Mouse (Mus musculus): ENCODE data around the gene Gjb5.

The Gjb5 gene

GRCm38 (mm10) chr4:127358018-127358417 lies at the start of gene Gjb5:
TSS of gene Gjb5 (minus strand) at chr4:127358181.
- Histone ChIP-seq H3K27me3 (ENCODE audit: control insufficient read depth, insufficient read depth, low read length, poor library complexity, severe bottlenecking) (no peaks in the 10 kb centered on the region), H3K36me3 (ENCODE audit: control insufficient read depth, insufficient read depth, low read length, poor library complexity, severe bottlenecking) (no peaks in the 10 kb centered on the region)
- DNase-seq (ENCODE audit: low read depth, low spot score) = no peak

GRCm38 (mm10) chr4:127402614-127403013 lies 44.6 kb upstream of the Gjb5 start:
- Histone ChIP-seq H3K36me3 (ENCODE audit: control insufficient read depth, insufficient read depth, low read length, poor library complexity, severe bottlenecking) (no peaks in the 10 kb centered on the region), H3K27me3 (ENCODE audit: control insufficient read depth, insufficient read depth, low read length, poor library complexity, severe bottlenecking) (no peaks in the 10 kb centered on the region)
- DNase-seq (ENCODE audit: low read depth, low spot score) = no peak

GRCm38 (mm10) chr4:127402166-127402565 lies 44.2 kb upstream of the Gjb5 start:
- no peaks in the 10 kb centered on the region for H3K27me3 ChIP-seq (ENCODE audit: control insufficient read depth, insufficient read depth, low read length, poor library complexity, severe bottlenecking)
- H3K36me3 ChIP-seq (ENCODE audit: control insufficient read depth, insufficient read depth, low read length, poor library complexity, severe bottlenecking) = no peaks in the 10 kb centered on the region
- no peak for DNase-seq (ENCODE audit: low read depth, low spot score)

- Histone ChIP-seq H3K27me3 (ENCODE audit: control insufficient read depth, insufficient read depth, low read length, poor library complexity, severe bottlenecking) (no peaks in the 10 kb centered on the region), H3K36me3 (ENCODE audit: control insufficient read depth, insufficient read depth, low read length, poor library complexity, severe bottlenecking) (no peaks in the 10 kb centered on the region)
- no peak for DNase-seq (ENCODE audit: low read depth, low spot score)
Observed at GRCm38 (mm10) chr4:127400165-127401145, 42.5 kb upstream of the Gjb5 start.

GRCm38 (mm10) chr4:127395591-127395990 lies 37.6 kb upstream of the Gjb5 start:
- Histone ChIP-seq H3K36me3 (ENCODE audit: control insufficient read depth, insufficient read depth, low read length, poor library complexity, severe bottlenecking) (no peaks in the 10 kb centered on the region), H3K27me3 (ENCODE audit: control insufficient read depth, insufficient read depth, low read length, poor library complexity, severe bottlenecking) (no peaks in the 10 kb centered on the region)
- no peak for DNase-seq (ENCODE audit: low read depth, low spot score)

GRCm38 (mm10) chr4:127389645-127390044 lies 31.7 kb upstream of the Gjb5 start:
- Histone ChIP-seq H3K36me3 (ENCODE audit: control insufficient read depth, insufficient read depth, low read length, poor library complexity, severe bottlenecking) (no peaks in the 10 kb centered on the region), H3K27me3 (ENCODE audit: control insufficient read depth, insufficient read depth, low read length, poor library complexity, severe bottlenecking) (no peaks in the 10 kb centered on the region)
- DNase-seq (ENCODE audit: low read depth, low spot score) = no peak

GRCm38 (mm10) chr4:127377344-127377743 lies 19.4 kb upstream of the Gjb5 start:
- H3K36me3 ChIP-seq (ENCODE audit: control insufficient read depth, insufficient read depth, low read length, poor library complexity, severe bottlenecking) = no peaks in the 10 kb centered on the region
- DNase-seq (ENCODE audit: low read depth, low spot score) = peak; percentile 22

GRCm38 (mm10) chr4:127375541-127376177 lies 17.7 kb upstream of the Gjb5 start:
- H3K27me3 ChIP-seq (ENCODE audit: control insufficient read depth, insufficient read depth, low read length, poor library complexity, severe bottlenecking) = no peaks in the 10 kb centered on the region
- H3K36me3 ChIP-seq (ENCODE audit: control insufficient read depth, insufficient read depth, low read length, poor library complexity, severe bottlenecking) = no peaks in the 10 kb centered on the region
- DNase-seq (ENCODE audit: low read depth, low spot score) = no peak

More at GRCm38 (mm10) chr4:127377344-127377743, 19.4 kb upstream of the Gjb5 start:
- H3K27me3 ChIP-seq (ENCODE audit: control insufficient read depth, insufficient read depth, low read length, poor library complexity, severe bottlenecking) = no peaks in the 10 kb centered on the region

- DNase-seq (ENCODE audit: low read depth, low spot score) = no peak
- Histone ChIP-seq H3K36me3 (ENCODE audit: control insufficient read depth, insufficient read depth, low read length, poor library complexity, severe bottlenecking) (no peaks in the 10 kb centered on the region), H3K27me3 (ENCODE audit: control insufficient read depth, insufficient read depth, low read length, poor library complexity, severe bottlenecking) (no peaks in the 10 kb centered on the region)
Observed at GRCm38 (mm10) chr4:127374645-127375044, 16.7 kb upstream of the Gjb5 start.

GRCm38 (mm10) chr4:127373491-127373890 lies 15.5 kb upstream of the Gjb5 start:
- H3K27me3 ChIP-seq (ENCODE audit: control insufficient read depth, insufficient read depth, low read length, poor library complexity, severe bottlenecking) = no peaks in the 10 kb centered on the region
- no peaks in the 10 kb centered on the region for H3K36me3 ChIP-seq (ENCODE audit: control insufficient read depth, insufficient read depth, low read length, poor library complexity, severe bottlenecking)
- no peak for DNase-seq (ENCODE audit: low read depth, low spot score)

- Histone ChIP-seq H3K27me3 (ENCODE audit: control insufficient read depth, insufficient read depth, low read length, poor library complexity, severe bottlenecking) (no peaks in the 10 kb centered on the region), H3K36me3 (ENCODE audit: control insufficient read depth, insufficient read depth, low read length, poor library complexity, severe bottlenecking) (no peaks in the 10 kb centered on the region)
- no peak for DNase-seq (ENCODE audit: low read depth, low spot score)
Observed at GRCm38 (mm10) chr4:127371546-127371945, 13.6 kb upstream of the Gjb5 start.

GRCm38 (mm10) chr4:127370447-127370846 lies 12.5 kb upstream of the Gjb5 start:
- H3K36me3 ChIP-seq (ENCODE audit: control insufficient read depth, insufficient read depth, low read length, poor library complexity, severe bottlenecking) = no peaks in the 10 kb centered on the region
- peak; percentile 14 for DNase-seq (ENCODE audit: low read depth, low spot score)
- H3K27me3 ChIP-seq (ENCODE audit: control insufficient read depth, insufficient read depth, low read length, poor library complexity, severe bottlenecking) = no peaks in the 10 kb centered on the region

GRCm38 (mm10) chr4:127368379-127368973 lies 10.5 kb upstream of the Gjb5 start:
- Histone ChIP-seq H3K27me3 (ENCODE audit: control insufficient read depth, insufficient read depth, low read length, poor library complexity, severe bottlenecking) (no peaks in the 10 kb centered on the region), H3K36me3 (ENCODE audit: control insufficient read depth, insufficient read depth, low read length, poor library complexity, severe bottlenecking) (no peaks in the 10 kb centered on the region)
- DNase-seq (ENCODE audit: low read depth, low spot score) = peak; percentile 45

- no peaks in the 10 kb centered on the region for H3K36me3 ChIP-seq (ENCODE audit: control insufficient read depth, insufficient read depth, low read length, poor library complexity, severe bottlenecking)
- H3K27me3 ChIP-seq (ENCODE audit: control insufficient read depth, insufficient read depth, low read length, poor library complexity, severe bottlenecking) = no peaks in the 10 kb centered on the region
- DNase-seq (ENCODE audit: low read depth, low spot score) = no peak
Observed at GRCm38 (mm10) chr4:127365834-127366233, 7.9 kb upstream of the Gjb5 start.

- DNase-seq (ENCODE audit: low read depth, low spot score) = no peak
- Histone ChIP-seq H3K27me3 (ENCODE audit: control insufficient read depth, insufficient read depth, low read length, poor library complexity, severe bottlenecking) (no peaks in the 10 kb centered on the region), H3K36me3 (ENCODE audit: control insufficient read depth, insufficient read depth, low read length, poor library complexity, severe bottlenecking) (no peaks in the 10 kb centered on the region)
Observed at GRCm38 (mm10) chr4:127365433-127365832, 7.5 kb upstream of the Gjb5 start.
